Mouse (Mus musculus) bone marrow, adult 2 months (tissue): ENCODE results near the gene Ppm1l. TPM values are rescaled to one million over a fixed set of nuclear protein-coding genes. Genes with fewer than 3 reads are reported as not detected.
"Not testable (repeated sequence)": the region's sequence is repeated elsewhere in the genome, so short reads cannot be mapped to it uniquely, and the experiment has no call there.

Source experiments
- H3K27ac ChIP-seq: fragments of 200-500 bp; 2 replicates; pipeline ENCODE4 v1.5.1; 2012; ENCODE audit warnings: low read depth, mild to moderate bottlenecking, control low read depth, inconsistent platforms, low read length; ENCODE audit not compliant: control insufficient read depth, poor library complexity, insufficient read depth
- H3K4me1 ChIP-seq: fragments of 200-500 bp; 2 replicates; pipeline ENCODE4 v1.6.1; 2011; ENCODE audit warnings: low read length; ENCODE audit not compliant: control insufficient read depth, insufficient read depth
- H3K4me3 ChIP-seq: fragments of 200-500 bp; replicated peaks from 2 replicates; pipeline ENCODE3; 2011; ENCODE audit warnings: mild to moderate bottlenecking, low read depth, low read length, control low read depth; ENCODE audit not compliant: control insufficient read depth
- CTCF ChIP-seq: fragments of 200-500 bp; IDR thresholded peaks from 2 replicates; pipeline ENCODE4 v1.5.1; 2011; ENCODE audit warnings: low read length, control low read depth; ENCODE audit not compliant: control insufficient read depth, insufficient read depth
- POLR2A ChIP-seq: fragments of 200-500 bp; IDR thresholded peaks from 2 replicates; pipeline ENCODE4 v1.6.1; 2011; ENCODE audit warnings: low read depth, mild to moderate bottlenecking, control low read depth, low read length, borderline replicate concordance; ENCODE audit not compliant: control insufficient read depth
- WGBS: fragments of 180-500 bp; shearing (Covaris S2); methylation state at CpG from one replicate; pipeline ENCODE4 v1.1.7; 2018; 5-methylcytosine and 5-hydroxymethylcytosine counted together
- polyA plus RNA-seq: library from polyadenylated mRNA; stranded (reverse); fragments of >200 nt; gene quantifications from 2 replicates; pipeline ENCODE4 v1.2.4, GENCODE M21; 2011; ENCODE audit warnings: low replicate concordance; ENCODE audit not compliant: missing spikeins, insufficient read depth, insufficient read length

Gene Ppm1l
- polyA plus RNA-seq, 1 experiment = 3.4 TPM

GRCm38 (mm10) chr3:69548704-69549455, 232.2 kb downstream of the Ppm1l start:
- WGBS = 84% methylated on average over 22 of the region's 22 CpGs
- no peak overlapping the region for H3K4me3 ChIP-seq
- H3K27ac ChIP-seq = no peak overlapping the region
- H3K4me1 ChIP-seq = no peaks in the 10 kb centered on the region
- no peak for TF ChIP-seq POLR2A
- no peak for TF ChIP-seq CTCF

GRCm38 (mm10) chr3:69549602-69550001, 232.9 kb downstream of the Ppm1l start:
- no peak overlapping the region for H3K27ac ChIP-seq
- no peaks in the 10 kb centered on the region for H3K4me1 ChIP-seq
- TF ChIP-seq CTCF (no peak), POLR2A (no peak)
- WGBS = 86% methylated on average over 4 of the region's 4 CpGs
- no peak overlapping the region for H3K4me3 ChIP-seq

DNA sequence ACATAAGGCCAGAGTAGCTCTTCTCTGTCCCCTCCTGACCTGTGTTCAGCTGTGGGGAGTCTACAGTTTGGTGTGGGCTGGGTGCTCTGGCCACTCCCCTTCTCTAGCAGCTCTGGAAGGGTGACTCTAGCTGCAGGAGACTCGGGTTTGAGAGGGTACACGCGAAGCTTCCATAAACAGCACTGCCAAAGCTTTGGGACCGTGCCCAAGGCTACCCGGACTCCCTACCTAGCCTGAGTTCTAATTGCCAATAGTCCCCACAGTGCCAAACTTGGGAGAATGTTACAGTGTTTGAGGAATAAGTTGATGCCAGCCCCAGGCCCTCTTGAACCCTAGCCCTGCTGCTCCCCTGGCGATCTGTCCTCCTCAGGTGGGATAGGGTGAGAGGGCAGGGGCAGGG, 238.8 kb downstream of the Ppm1l start:
- Histone ChIP-seq H3K4me3 (no peak overlapping the region), H3K27ac (no peak overlapping the region), H3K4me1 (no peaks in the 10 kb centered on the region)
- TF ChIP-seq POLR2A = no peak
- TF ChIP-seq CTCF = no peak
- WGBS = 84% methylated on average over 6 of the region's 6 CpGs

DNA sequence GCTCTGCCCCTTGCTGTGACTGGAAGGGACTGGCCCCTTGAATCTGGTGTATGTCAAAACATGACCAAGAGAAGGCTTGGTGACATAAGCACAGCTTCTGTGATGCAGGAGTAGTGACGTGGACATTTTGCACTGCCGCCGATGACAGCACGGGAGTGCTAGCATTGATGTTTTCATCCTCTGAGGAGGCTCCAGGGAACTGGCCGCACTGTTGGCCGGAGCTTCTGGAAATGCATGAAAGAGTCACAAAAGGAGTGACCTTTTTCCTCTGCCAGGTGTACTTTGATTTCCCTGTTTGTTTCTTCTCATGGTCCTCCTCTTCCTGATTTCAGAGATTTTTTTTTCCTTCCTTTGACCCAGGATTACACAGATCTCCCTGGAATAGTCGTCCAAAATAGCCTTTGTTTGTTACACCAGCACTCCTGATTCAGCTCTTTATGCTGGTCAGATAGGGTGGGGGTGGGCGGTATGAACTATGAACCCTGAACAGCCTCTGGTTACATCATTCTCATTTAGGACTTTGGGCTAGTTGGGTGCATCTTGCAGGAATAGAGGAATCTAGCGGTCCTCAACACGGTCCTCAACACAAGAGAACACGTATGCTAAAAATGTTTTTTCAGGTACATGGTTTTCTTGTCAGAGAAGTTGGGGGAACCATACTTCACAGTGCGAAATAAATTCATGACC, 239.6 kb downstream of the Ppm1l start:
- WGBS = 86% methylated on average over 12 of the region's 12 CpGs
- TF ChIP-seq CTCF (no peak), POLR2A (no peak)
- H3K4me1 ChIP-seq = no peaks in the 10 kb centered on the region
- H3K27ac ChIP-seq = no peak overlapping the region
- H3K4me3 ChIP-seq = no peak overlapping the region

DNA sequence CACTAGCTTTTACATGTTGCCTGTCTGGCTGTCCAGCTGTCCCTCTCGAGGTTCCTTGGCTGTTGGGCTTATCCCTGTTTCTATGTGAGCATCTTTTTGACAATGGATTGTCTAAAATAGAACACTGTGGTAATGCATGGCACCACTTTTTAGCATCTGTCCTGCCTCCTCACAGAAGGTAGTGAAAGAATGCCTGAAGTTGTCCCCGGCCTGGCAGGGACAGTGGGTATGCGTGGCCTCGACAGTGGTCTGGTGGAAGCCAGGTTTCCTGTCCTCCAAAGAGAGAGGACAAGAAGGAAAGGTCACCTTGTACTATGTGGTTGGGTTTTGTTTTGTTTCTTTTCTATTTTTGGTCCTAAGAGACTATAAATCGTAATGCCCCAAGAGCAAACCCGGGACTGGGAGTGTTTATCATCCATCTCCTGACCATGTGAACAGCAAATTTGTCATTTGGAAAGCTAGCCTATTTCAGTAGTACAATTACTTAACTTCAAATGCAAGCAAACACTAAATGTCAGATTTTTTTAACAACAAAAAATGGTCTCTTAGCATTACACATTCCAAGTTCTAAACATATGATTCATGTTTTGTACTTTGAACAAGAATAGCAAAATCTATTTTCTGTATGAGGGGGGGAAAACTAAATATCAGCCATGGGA, 242.8 kb downstream of the Ppm1l start:
- WGBS = 61% methylated on average over 6 of the region's 6 CpGs
- no peaks in the 10 kb centered on the region for H3K4me1 ChIP-seq
- H3K27ac ChIP-seq = no peak overlapping the region
- TF ChIP-seq CTCF (no peak), POLR2A (no peak)
- H3K4me3 ChIP-seq = no peak overlapping the region

DNA sequence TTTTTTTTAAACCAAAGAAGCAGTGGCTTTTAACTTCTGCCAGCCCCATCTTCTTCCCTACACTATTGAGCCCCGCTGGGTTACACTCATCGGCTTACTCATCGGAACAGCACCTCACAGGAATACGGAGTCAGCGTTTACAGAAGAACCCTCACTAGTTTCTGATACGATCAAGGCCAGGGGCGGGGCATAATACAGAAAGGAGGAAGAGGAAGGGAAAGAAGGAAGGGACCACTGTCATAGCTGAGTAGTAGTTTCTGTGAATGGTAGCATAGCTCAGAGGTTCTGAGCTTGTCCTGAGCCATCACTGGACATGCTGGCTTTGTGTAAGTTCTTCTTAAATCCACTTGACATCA, 243.3 kb downstream of the Ppm1l start:
- 33% methylated on average over 7 of the region's 7 CpGs for WGBS
- H3K4me1 ChIP-seq = no peaks in the 10 kb centered on the region
- no peak for TF ChIP-seq CTCF
- no peak for TF ChIP-seq POLR2A
- no peak overlapping the region for H3K4me3 ChIP-seq
- H3K27ac ChIP-seq = no peak overlapping the region

DNA sequence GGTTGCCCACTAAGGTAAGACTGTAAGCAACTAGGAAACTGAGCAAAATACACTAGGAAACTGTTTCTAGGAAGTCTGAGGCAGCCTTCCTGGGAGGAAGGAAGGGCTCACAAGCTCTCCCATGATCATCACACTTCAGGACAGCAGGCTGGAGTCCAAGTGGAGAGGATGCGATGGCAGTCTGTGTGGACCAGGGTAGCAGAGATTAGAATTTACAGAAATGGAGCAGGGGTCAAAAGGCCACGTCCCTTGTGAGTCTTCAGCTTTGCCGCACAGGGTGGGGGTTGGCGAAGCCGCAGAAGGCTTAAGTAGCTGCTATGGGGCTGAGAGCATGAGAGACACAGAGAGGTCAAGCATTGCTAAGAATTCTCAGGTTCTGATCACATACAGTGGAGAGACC, 245.0 kb downstream of the Ppm1l start:
- Histone ChIP-seq H3K4me3 (no peak overlapping the region), H3K4me1 (no peaks in the 10 kb centered on the region), H3K27ac (no peak overlapping the region)
- no peak for TF ChIP-seq POLR2A
- TF ChIP-seq CTCF = no peak
- WGBS = 94% methylated on average over 5 of the region's 5 CpGs

DNA sequence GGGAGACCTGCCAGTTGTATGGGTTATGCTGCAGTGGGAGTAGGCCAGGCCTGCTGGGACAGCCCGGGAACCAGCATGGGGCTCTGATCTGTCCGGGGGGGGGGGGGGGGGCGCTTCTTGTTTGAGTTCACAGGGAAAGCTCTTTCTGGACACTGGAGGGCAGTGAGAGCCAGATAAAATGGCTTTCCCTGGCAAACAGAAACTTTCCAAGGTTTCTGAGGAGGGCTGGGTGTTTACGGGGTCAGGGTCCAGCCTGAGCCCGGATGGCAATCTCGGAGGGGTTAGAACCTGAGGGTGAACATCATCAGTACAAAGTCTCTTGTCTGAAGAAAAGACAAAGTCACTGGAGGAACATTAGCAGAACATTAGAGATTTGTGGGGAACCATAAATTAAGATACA, 246.7 kb downstream of the Ppm1l start:
- Histone ChIP-seq H3K4me3 (no peak overlapping the region), H3K27ac (no peak overlapping the region), H3K4me1 (no peaks in the 10 kb centered on the region)
- TF ChIP-seq CTCF (no peak), POLR2A (no peak)
- WGBS = 77% methylated on average over 6 of the region's 6 CpGs

GRCm38 (mm10) chr3:69565586-69565985, 248.9 kb downstream of the Ppm1l start:
- 85% methylated on average over 1 of the region's 1 CpGs for WGBS
- H3K4me1 ChIP-seq, H3K4me3 ChIP-seq, H3K27ac ChIP-seq: not testable (repeated sequence)
